Mouse (Mus musculus): ENCODE measurements around the gene Lclat1.
"Not testable (repeated sequence)": the region's sequence is repeated elsewhere in the genome, so short reads cannot be mapped to it uniquely, and the experiment has no call there.

Gene Lclat1

GRCm38 (mm10) chr17:73142029-73142428 is 34.2 kb downstream of the Lclat1 start:
- DNase-seq (ENCODE audit: low read depth): no peak

GRCm38 (mm10) chr17:73142445-73142844 is 34.7 kb downstream of the Lclat1 start:
- DNase-seq (ENCODE audit: low read depth): no peak

GRCm38 (mm10) chr17:73145426-73145825 is 37.6 kb downstream of the Lclat1 start:
- DNase-seq (ENCODE audit: low read depth): no peak

GRCm38 (mm10) chr17:73148607-73149006 is 40.8 kb downstream of the Lclat1 start:
- no peak for DNase-seq (ENCODE audit: low read depth)

- DNase-seq (ENCODE audit: low read depth): not testable (repeated sequence)
Measured at GRCm38 (mm10) chr17:73152790-73153525, 45.2 kb downstream of the Lclat1 start.

GRCm38 (mm10) chr17:73153672-73154071 is 45.9 kb downstream of the Lclat1 start:
- no peak for DNase-seq (ENCODE audit: low read depth)

- no peak for DNase-seq (ENCODE audit: low read depth)
Measured at GRCm38 (mm10) chr17:73156606-73157005, 48.8 kb downstream of the Lclat1 start.

- DNase-seq (ENCODE audit: low read depth): no peak
Measured at GRCm38 (mm10) chr17:73161795-73162194, 54.0 kb downstream of the Lclat1 start.

- DNase-seq (ENCODE audit: low read depth): no peak
Measured at GRCm38 (mm10) chr17:73162445-73163208, 54.8 kb downstream of the Lclat1 start.

GRCm38 (mm10) chr17:73163597-73163996 is 55.8 kb downstream of the Lclat1 start:
- DNase-seq (ENCODE audit: low read depth): no peak

- DNase-seq (ENCODE audit: low read depth): no peak
Measured at GRCm38 (mm10) chr17:73164121-73164520, 56.3 kb downstream of the Lclat1 start.

- no peak for DNase-seq (ENCODE audit: low read depth)
Measured at GRCm38 (mm10) chr17:73169461-73169860, 61.7 kb downstream of the Lclat1 start.

GRCm38 (mm10) chr17:73170141-73170540 is 62.4 kb downstream of the Lclat1 start:
- DNase-seq (ENCODE audit: low read depth): no peak

- peak; percentile 34 for DNase-seq (ENCODE audit: low read depth)
Measured at GRCm38 (mm10) chr17:73174083-73174562, 66.3 kb downstream of the Lclat1 start.

- DNase-seq (ENCODE audit: low read depth): no peak
Measured at GRCm38 (mm10) chr17:73175720-73176119, 67.9 kb downstream of the Lclat1 start.

- no peak for DNase-seq (ENCODE audit: low read depth)
Measured at GRCm38 (mm10) chr17:73177079-73177478, 69.3 kb downstream of the Lclat1 start.

GRCm38 (mm10) chr17:73186929-73187328 is 79.1 kb downstream of the Lclat1 start:
- DNase-seq (ENCODE audit: low read depth): no peak

GRCm38 (mm10) chr17:73194146-73194545 is 86.4 kb downstream of the Lclat1 start:
- DNase-seq (ENCODE audit: low read depth): no peak

- peak; percentile 86 for DNase-seq (ENCODE audit: low read depth)
Measured at GRCm38 (mm10) chr17:73194575-73194974, 86.8 kb downstream of the Lclat1 start.

GRCm38 (mm10) chr17:73195074-73195723 is 87.4 kb downstream of the Lclat1 start:
- peak; percentile 23 for DNase-seq (ENCODE audit: low read depth)

GRCm38 (mm10) chr17:73196139-73196538 is 88.4 kb downstream of the Lclat1 start:
- DNase-seq (ENCODE audit: low read depth): no peak

- no peak for DNase-seq (ENCODE audit: low read depth)
Measured at GRCm38 (mm10) chr17:73197724-73198123, 89.9 kb downstream of the Lclat1 start.

- no peak for DNase-seq (ENCODE audit: low read depth)
Measured at GRCm38 (mm10) chr17:73199387-73199786, 91.6 kb downstream of the Lclat1 start.

Measured in fibroblast of lung, adult 2 months (primary cell).